Mouse (Mus musculus) hindbrain, postnatal 0 days (tissue): ENCODE measurements around the gene Qrich2. TPM values are rescaled to one million over a fixed set of nuclear protein-coding genes. Genes with fewer than 3 reads are reported as not detected.

ENCODE experiments used
- ATAC-seq: fragments of 200-750 bp; cut with Nextera tagmentation; 2 replicates; pipeline ENCODE4 v1.8.0; 2017; ENCODE audit warnings: mild to moderate bottlenecking, moderate TSS enrichment, moderate library complexity
- DNase-seq: peaks from one replicate; pipeline ENCODE4 v3.0.0-alpha.2; 2015; ENCODE audit warnings: low spot score
- H3K27ac ChIP-seq: fragments of 300-500 bp; sonication (generic); 2 replicates; pipeline ENCODE4 v1.5.1; 2014; ENCODE audit warnings: mild to moderate bottlenecking
- H3K27me3 ChIP-seq: fragments of 300-500 bp; sonication (generic); 2 replicates; pipeline ENCODE4 v1.6.1; 2014; ENCODE audit warnings: low read length, mixed read lengths; ENCODE audit not compliant: insufficient read depth
- H3K36me3 ChIP-seq: fragments of 300-500 bp; sonication (generic); 2 replicates; pipeline ENCODE4 v1.6.1; 2014; ENCODE audit warnings: low read length, mixed read lengths; ENCODE audit not compliant: insufficient read depth
- H3K4me1 ChIP-seq: fragments of 300-500 bp; sonication (generic); 2 replicates; pipeline ENCODE4 v1.6.1; 2014; ENCODE audit warnings: antibody characterized with exemption, low read length, mixed read lengths; ENCODE audit not compliant: insufficient read depth
- H3K4me2 ChIP-seq: fragments of 300-500 bp; sonication (generic); 2 replicates; pipeline ENCODE4 v1.6.1; 2014; ENCODE audit warnings: low read depth, mild to moderate bottlenecking, low read length, moderate library complexity, mixed read lengths
- H3K4me3 ChIP-seq: fragments of 300-500 bp; sonication (generic); 2 replicates; pipeline ENCODE4 v1.5.1; 2014; ENCODE audit warnings: low read length
- H3K9ac ChIP-seq: fragments of 300-500 bp; sonication (generic); replicated peaks from 2 replicates; pipeline ENCODE4 v1.6.1; 2014; ENCODE audit warnings: mild to moderate bottlenecking, low read length, moderate library complexity, mixed read lengths
- H3K9me3 ChIP-seq: fragments of 300-500 bp; sonication (generic); 2 replicates; pipeline ENCODE4 v1.6.1; 2016; ENCODE audit warnings: low read length, mixed read lengths
- CTCF ChIP-seq: IDR thresholded peaks from 2 replicates; pipeline ENCODE4 v1.5.1; 2016; ENCODE audit warnings: antibody characterized with exemption, control low read depth, low read depth
- WGBS: fragments of 180-500 bp; shearing (Covaris S2); extraction: QIAGEN DNeasy Blood & Tissue Kit; methylation state at CpG from one replicate; pipeline ENCODE4 v1.1.7; 2014; 5-methylcytosine and 5-hydroxymethylcytosine counted together
- polyA plus RNA-seq: library from polyadenylated mRNA; unstranded; fragments of >200 nt; fragmentation: Nextera tagmentation; extraction: Ambion mirVana; gene quantifications from 2 replicates; pipeline ENCODE4 v1.2.1, GENCODE M21; 2015
- total RNA-seq: library from RNA; depleted of rRNA; stranded (reverse); fragments of >200 nt; gene quantifications from 2 replicates; pipeline ENCODE4 v1.2.3, GENCODE M21; 2014

Qrich2 gene
- total and polyA plus RNA-seq, 2 experiments from 2014 or later: 0.31 TPM; not detected in 1

DNA sequence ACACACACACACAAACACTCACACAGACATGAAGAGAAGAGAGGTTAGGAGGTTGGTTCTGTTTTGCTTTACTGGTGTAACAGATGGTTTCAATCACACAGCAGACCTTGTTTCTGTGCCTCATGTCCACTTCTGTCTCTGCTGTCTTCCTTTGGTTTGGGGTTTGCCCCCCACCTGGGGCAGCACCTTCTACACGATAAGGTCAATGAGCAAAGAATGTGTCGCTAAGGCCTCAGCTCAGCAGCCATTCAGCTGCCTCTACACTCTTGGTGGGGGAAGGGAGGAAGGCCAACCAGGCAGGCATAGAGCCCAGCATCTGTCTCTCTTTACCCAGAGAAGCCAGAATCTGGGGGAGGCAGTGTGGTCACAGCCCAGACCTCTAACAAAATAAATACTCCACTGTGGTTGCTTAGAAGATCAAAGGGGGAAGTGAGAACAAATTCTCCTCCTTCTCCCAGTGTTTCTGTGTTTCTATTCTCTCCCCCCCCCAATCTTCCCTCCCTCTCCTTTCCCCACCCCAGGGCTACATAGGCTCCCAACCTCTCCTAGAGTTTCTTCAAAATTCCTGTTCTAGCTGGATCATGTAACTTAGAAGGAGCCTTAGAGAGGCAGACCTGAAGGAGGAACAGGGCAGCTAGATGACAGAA, 47.7 kb downstream of the Qrich2 start:
- H3K36me3 ChIP-seq: no peaks in the 10 kb centered on the region
- no peak for TF ChIP-seq CTCF
- ATAC-seq (no peak), DNase-seq (no peak)
- H3K27ac ChIP-seq: no peak overlapping the region
- no peaks in the 10 kb centered on the region for H3K27me3 ChIP-seq
- peaks cover 1% of the 10 kb centered on the region; the same call in 1 of the 2 replicates for H3K4me1 ChIP-seq
- H3K4me3 ChIP-seq: no peak overlapping the region
- H3K4me2 ChIP-seq: no peak overlapping the region
- 21% methylated on average over 2 of the region's 2 CpGs for WGBS
- no peaks in the 10 kb centered on the region for H3K9me3 ChIP-seq
- no peak overlapping the region for H3K9ac ChIP-seq

- H3K4me3 ChIP-seq: no peak overlapping the region
- no peaks in the 10 kb centered on the region for H3K9me3 ChIP-seq
- no peak overlapping the region for H3K27ac ChIP-seq
- no peaks in the 10 kb centered on the region for H3K36me3 ChIP-seq
- 90% methylated on average over 5 of the region's 5 CpGs for WGBS
- H3K27me3 ChIP-seq: no peaks in the 10 kb centered on the region
- no peak for TF ChIP-seq CTCF
- H3K4me1 ChIP-seq: peaks cover 5% of the 10 kb centered on the region; the same call in 1 of the 2 replicates
- H3K9ac ChIP-seq: no peak overlapping the region
- ATAC-seq (no peak), DNase-seq (no peak)
- H3K4me2 ChIP-seq: no peak overlapping the region
Measured at GRCm38 (mm10) chr11:116417054-116417453, 49.0 kb downstream of the Qrich2 start.

DNA sequence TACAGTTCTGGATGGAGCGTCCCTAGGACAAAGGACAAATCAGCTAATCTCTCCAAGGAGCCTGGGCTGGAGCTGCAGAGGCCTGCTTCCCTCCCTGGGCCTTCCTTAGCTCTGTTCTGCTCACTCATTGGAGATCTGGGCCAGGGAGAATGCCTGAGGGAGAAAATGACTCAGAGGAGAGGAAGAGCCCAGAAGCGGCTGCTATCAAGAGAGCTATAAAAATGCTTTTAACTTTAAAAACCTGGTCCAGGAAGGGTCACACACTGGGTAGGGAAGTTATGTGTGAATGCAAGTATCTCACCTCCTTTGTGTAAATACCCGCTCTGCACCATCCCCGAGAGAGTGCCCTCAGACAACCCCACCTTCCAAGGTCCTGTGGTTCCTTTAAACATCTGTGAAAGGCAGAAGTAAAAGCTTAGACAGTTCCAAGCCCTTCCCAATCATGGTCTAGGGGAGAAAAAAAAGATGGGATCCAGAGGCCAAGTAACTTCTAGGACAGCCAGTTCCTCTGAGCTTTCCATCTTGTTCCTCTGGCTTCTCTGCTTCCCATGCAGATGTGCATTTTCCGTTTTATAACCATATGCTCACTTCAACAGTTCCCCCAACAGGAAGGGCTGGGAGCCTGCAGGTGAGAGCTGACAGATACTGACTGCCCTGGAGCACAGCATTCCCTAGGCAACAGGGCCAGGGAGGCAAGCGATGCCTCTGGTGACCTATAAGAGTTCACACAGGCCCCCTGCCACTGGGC, 49.7 kb downstream of the Qrich2 start:
- no peak for ATAC-seq
- Histone ChIP-seq H3K9me3 (no peaks in the 10 kb centered on the region), H3K27me3 (no peaks in the 10 kb centered on the region), H3K4me2 (no peak overlapping the region), H3K9ac (no peak overlapping the region), H3K4me3 (no peak overlapping the region), H3K27ac (no peak overlapping the region), H3K4me1 (peaks cover 12% of the 10 kb centered on the region; the same call in 1 of the 2 replicates), H3K36me3 (no peaks in the 10 kb centered on the region)
- 83% methylated on average over 6 of the region's 6 CpGs for WGBS
- no peak for DNase-seq
- no peak for TF ChIP-seq CTCF

GRCm38 (mm10) chr11:116413631-116414022, 52.4 kb downstream of the Qrich2 start:
- no peaks in the 10 kb centered on the region for H3K9me3 ChIP-seq
- H3K36me3 ChIP-seq: no peaks in the 10 kb centered on the region
- H3K4me2 ChIP-seq: peak overlapping the region; percentile 90
- peak overlapping the region; percentile 92; the same call in 1 of the 2 replicates for H3K9ac ChIP-seq
- H3K27ac ChIP-seq: peak overlapping the region; percentile 94
- no peak for TF ChIP-seq CTCF
- H3K4me1 ChIP-seq: peaks cover 12% of the 10 kb centered on the region; the same call in 1 of the 2 replicates
- H3K27me3 ChIP-seq: no peaks in the 10 kb centered on the region
- WGBS: 53% methylated on average over 4 of the region's 4 CpGs
- ATAC-seq: peak; percentile 50
- peak; percentile 30 for DNase-seq
- peak overlapping the region; percentile 81; the same call in 1 of the 2 replicates for H3K4me3 ChIP-seq

- H3K27ac ChIP-seq: peak within 1 kb of the TSS; percentile 94
- 4% methylated on average over 58 of the region's 82 CpGs for WGBS
- no peaks in the 10 kb centered on the region for H3K36me3 ChIP-seq
- peak within 1 kb of the TSS; percentile 81 for H3K4me3 ChIP-seq
- H3K9me3 ChIP-seq: no peaks in the 10 kb centered on the region
- peak within 1 kb of the TSS; percentile 90 for H3K4me2 ChIP-seq
- peak within 1 kb of the TSS; percentile 92 for H3K9ac ChIP-seq
- DNase-seq (peak; percentile 96), ATAC-seq (peak; percentile 96)
- H3K27me3 ChIP-seq: no peaks in the 10 kb centered on the region
- no peak for TF ChIP-seq CTCF
- H3K4me1 ChIP-seq: peaks cover 12% of the 10 kb centered on the region; the same call in 1 of the 2 replicates
Measured at GRCm38 (mm10) chr11:116412904-116413630, 53.0 kb downstream of the Qrich2 start, which contains the start of gene Rnf157. Gene Rnf157, minus strand, starts transcription at chr11:116413032.

DNA sequence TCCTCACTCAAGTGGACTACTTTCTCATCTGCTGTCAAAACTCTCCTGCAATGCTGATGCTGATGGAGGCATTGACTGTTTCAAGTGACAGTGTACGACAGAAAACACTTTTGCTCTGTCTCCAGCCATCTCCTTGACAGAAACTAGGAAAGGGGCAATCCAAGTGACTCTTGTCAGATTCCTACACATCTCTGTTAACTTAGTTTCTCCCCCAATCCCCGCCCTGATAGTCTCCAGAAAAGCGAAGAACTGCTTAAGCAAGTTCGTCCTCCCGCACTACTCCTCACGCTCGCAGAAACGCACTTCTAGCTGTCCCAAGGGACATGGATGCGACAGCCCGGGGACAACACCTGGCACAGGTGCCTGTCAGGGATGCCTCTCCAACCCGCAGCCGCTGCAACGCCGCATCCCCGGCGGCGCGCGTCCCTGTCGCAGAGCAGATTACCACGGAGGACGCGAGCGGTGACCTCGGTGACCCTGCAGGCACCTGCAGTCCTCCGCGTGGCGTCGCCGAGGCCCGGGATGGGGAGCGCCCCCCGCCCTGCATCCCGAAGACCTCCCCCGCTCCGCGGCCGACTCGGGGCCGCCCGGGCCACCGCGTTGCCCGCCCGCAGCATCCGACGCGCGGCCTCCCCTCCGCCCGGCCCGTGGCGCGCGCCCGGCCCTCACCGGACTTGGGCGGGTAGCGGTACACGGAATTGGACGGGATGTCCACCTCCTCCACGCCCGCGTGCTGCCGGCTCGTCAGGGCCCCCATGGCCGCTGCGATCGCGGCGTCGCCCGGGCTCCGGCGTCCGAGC, 53.8 kb downstream of the Qrich2 start:
- H3K27ac ChIP-seq: peak overlapping the region; percentile 94
- ATAC-seq (peak; percentile 57), DNase-seq (peak; percentile 41)
- no peaks in the 10 kb centered on the region for H3K27me3 ChIP-seq
- no peaks in the 10 kb centered on the region for H3K36me3 ChIP-seq
- no peaks in the 10 kb centered on the region for H3K9me3 ChIP-seq
- H3K4me1 ChIP-seq: peaks cover 12% of the 10 kb centered on the region; the same call in 1 of the 2 replicates
- H3K9ac ChIP-seq: peak overlapping the region; percentile 92
- peak overlapping the region; percentile 90 for H3K4me2 ChIP-seq
- H3K4me3 ChIP-seq: peak overlapping the region; percentile 81
- WGBS: 2% methylated on average over 66 of the region's 76 CpGs
- no peak for TF ChIP-seq CTCF
